Mouse (Mus musculus) CD4-positive naive resting alpha-beta T cell, adult 76 days (primary cell): ENCODE results near the gene Snapc2. TPM values are rescaled to one million over a fixed set of nuclear protein-coding genes. Genes with fewer than 3 reads are reported as not detected.

Experiments
- total RNA-seq: library from RNA; stranded (reverse); gene quantifications from one replicate; pipeline ENCODE4 v1.2.4, GENCODE M21; 2023

The Snapc2 gene
- 14.4 TPM for total RNA-seq

GRCm38 (mm10) chr8:4252934-4253841 is at the start of gene Snapc2:
TSS of gene Snapc2 (plus strand) at chr8:4253080.

GRCm38 (mm10) chr8:4216791-4217621 is 35.9 kb upstream of the Snapc2 start, which contains the start of gene Prr36:
TSS of gene Prr36 (minus strand) at chr8:4217459.

GRCm38 (mm10) chr8:4226739-4227347 is 26.0 kb upstream of the Snapc2 start, which contains the start of gene Lrrc8e:
TSS of gene Lrrc8e (plus strand) at chr8:4226827.

GRCm38 (mm10) chr8:4238434-4239192 is 14.3 kb upstream of the Snapc2 start, which contains the start of the genes Map2k7 and Gm49320:
TSS of gene Map2k7 (plus strand) at chr8:4238740.
TSS of gene Gm49320 (plus strand) at chr8:4238865.

GRCm38 (mm10) chr8:4247951-4248540 is 4.8 kb upstream of the Snapc2 start, which contains the start of gene Tgfbr3l:
TSS of gene Tgfbr3l (plus strand) at chr8:4248214.

DNA sequence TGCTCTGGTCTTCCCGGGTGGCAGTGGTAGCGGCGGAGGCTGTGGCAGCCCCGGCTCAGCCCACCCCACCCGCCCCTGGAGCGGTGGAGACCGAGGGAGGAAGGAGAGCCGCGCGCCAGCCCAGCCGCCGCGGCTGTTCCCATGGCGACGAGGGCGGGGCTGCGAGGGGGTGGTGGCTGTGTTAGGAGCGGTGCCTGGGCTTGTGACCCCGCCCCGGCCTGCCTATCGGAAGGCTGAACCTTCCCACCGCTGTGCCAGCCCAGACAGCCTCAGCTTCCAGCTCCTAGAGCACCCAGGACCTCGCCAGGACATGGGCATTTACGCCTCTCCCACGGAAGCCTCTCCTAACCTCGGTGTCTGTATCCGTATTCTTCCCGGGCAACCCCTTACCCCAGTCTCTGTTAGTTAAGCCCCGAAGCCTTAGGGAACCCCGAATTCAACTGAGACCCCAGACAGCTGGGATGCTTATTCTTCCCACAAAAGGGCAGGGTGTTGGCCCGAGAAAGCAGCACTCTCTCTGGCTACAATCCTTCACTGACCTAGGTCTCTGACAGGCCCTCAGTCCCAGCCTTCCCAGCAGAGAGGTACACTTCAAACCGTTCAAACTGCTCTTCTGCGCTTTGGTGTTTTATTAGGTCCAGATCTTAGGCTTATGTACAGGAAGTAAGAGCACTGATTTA is 6.4 kb downstream of the Snapc2 start, which contains the start of gene Ctxn1:
TSS of gene Ctxn1 (minus strand) at position 150 of the 680 bp plus-strand sequence.

DNA sequence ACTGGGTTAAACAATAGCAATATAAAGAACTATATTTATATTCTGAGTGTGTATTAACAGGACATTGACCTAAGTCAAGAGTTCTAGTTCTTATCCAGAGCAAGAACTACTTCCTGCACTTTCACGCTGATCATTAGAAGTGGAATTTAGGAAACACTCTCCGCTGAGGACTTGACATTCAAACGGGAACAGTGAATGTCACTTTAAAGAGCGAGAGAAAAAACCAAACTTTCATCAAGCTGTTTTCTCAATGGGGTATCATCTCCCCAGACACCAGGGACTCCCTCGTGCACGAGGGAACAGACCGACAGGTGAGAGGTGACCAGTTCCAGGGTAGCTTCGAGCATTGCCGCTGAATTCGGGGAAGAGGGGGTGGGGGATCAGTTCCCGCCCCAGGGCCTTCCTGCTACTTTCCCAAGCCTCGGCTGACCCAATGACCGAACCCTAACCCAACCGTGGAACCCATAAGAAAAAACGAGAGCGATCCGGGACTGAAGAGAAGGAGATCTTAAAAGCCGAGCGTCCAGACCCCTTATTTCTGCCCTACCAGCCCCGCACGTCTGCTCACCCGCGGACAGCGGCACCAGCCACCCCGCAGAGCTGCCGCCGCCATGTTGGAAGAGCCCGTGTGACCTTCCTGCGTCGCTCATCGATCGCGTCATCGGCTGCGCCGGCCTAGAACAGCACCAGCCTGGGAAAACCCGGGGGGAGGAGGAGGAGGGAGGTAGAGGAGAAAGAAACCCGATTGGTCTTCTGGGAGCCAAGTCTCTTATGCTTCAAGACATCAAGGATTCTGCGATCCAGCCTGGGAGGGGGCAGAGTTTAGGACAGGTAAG is 22.6 kb downstream of the Snapc2 start, which contains the start of gene Timm44:
TSS of gene Timm44 (minus strand) at position 639 of the 836 bp plus-strand sequence.

Other genes with a start within 250 kb of the Snapc2 start
- not detected for gene Cd209f, start 147.2 kb upstream of the Snapc2 start, total RNA-seq
- not detected for gene Cd209g, start 119.0 kb upstream of the Snapc2 start, total RNA-seq
- gene Evi5l, start 86.5 kb upstream of the Snapc2 start, total RNA-seq = 16.6 TPM
- gene Prr36, start 35.6 kb upstream of the Snapc2 start, total RNA-seq = 0.21 TPM
- gene Lrrc8e, start 26.3 kb upstream of the Snapc2 start, total RNA-seq = not detected
- 149 TPM for gene Map2k7, start 14.3 kb upstream of the Snapc2 start, total RNA-seq
- gene Gm49320, start 14.2 kb upstream of the Snapc2 start, total RNA-seq = not detected
- gene Tgfbr3l, start 4.9 kb upstream of the Snapc2 start, total RNA-seq = 40.7 TPM
- gene Ctxn1, start 6.2 kb downstream of the Snapc2 start, total RNA-seq = 1.3 TPM
- 77.2 TPM for gene Timm44, start 22.8 kb downstream of the Snapc2 start, total RNA-seq
- 20.4 TPM for gene Ccl25, start 72.1 kb downstream of the Snapc2 start, total RNA-seq
- gene Elavl1, start 72.3 kb downstream of the Snapc2 start, total RNA-seq = 88.4 TPM
- gene Cers4, start 239.9 kb downstream of the Snapc2 start, total RNA-seq = 41.4 TPM